Mouse (Mus musculus) limb, embryonic 14.5 days (tissue): ENCODE measurements around the gene Lifr. TPM values are rescaled to one million over a fixed set of nuclear protein-coding genes. Genes with fewer than 3 reads are reported as not detected.

ENCODE experiments used
- ATAC-seq: fragments of 200-750 bp; cut with Nextera tagmentation; 2 replicates; pipeline ENCODE4 v1.8.0; 2017; ENCODE audit warnings: low read depth, moderate number of reproducible peaks, moderate TSS enrichment; ENCODE audit not compliant: low FRiP score
- DNase-seq: peaks from one replicate; pipeline ENCODE4 v3.0.0-alpha.2; 2015; ENCODE audit warnings: low spot score
- H3K27ac ChIP-seq: fragments of 300-500 bp; sonication (generic); replicated peaks from 2 replicates; pipeline ENCODE4 v1.5.1; 2014; ENCODE audit warnings: low read depth, mild to moderate bottlenecking, low read length, moderate library complexity, mixed read lengths
- H3K27me3 ChIP-seq: fragments of 300-500 bp; sonication (generic); 2 replicates; pipeline ENCODE4 v1.6.1; 2014; ENCODE audit warnings: low read length, mixed read lengths; ENCODE audit not compliant: control insufficient read depth, insufficient read depth
- H3K36me3 ChIP-seq: fragments of 300-500 bp; sonication (generic); 2 replicates; pipeline ENCODE4 v1.6.1; 2014; ENCODE audit warnings: mild to moderate bottlenecking, low read length, moderate library complexity, mixed read lengths; ENCODE audit not compliant: control insufficient read depth, insufficient read depth
- H3K4me1 ChIP-seq: fragments of 300-500 bp; sonication (generic); 2 replicates; pipeline ENCODE4 v1.6.1; 2014; ENCODE audit warnings: antibody characterized with exemption, low read length, mixed read lengths; ENCODE audit not compliant: control insufficient read depth, insufficient read depth
- H3K4me2 ChIP-seq: fragments of 300-500 bp; sonication (generic); replicated peaks from 2 replicates; pipeline ENCODE4 v1.6.1; 2014; ENCODE audit warnings: low read depth, mild to moderate bottlenecking, low read length, moderate library complexity; ENCODE audit not compliant: severe bottlenecking
- H3K4me3 ChIP-seq: fragments of 300-500 bp; sonication (generic); replicated peaks from 2 replicates; pipeline ENCODE4 v1.5.1; 2014; ENCODE audit warnings: low read length
- H3K9ac ChIP-seq: fragments of 300-500 bp; sonication (generic); 2 replicates; pipeline ENCODE4 v1.6.1; 2014; ENCODE audit warnings: mild to moderate bottlenecking, low read depth, low read length, moderate library complexity; ENCODE audit not compliant: severe bottlenecking
- H3K9me3 ChIP-seq: fragments of 300-500 bp; sonication (generic); 2 replicates; pipeline ENCODE4 v1.6.1; 2016; ENCODE audit warnings: low read length; ENCODE audit not compliant: control insufficient read depth
- POLR2A ChIP-seq: fragments of 200-500 bp; IDR thresholded peaks from 2 replicates; pipeline ENCODE4 v1.8.0; 2012; ENCODE audit warnings: inconsistent platforms, mild to moderate bottlenecking, moderate library complexity, borderline replicate concordance; ENCODE audit not compliant: insufficient read depth, insufficient read length; ENCODE audit errors: extremely low read depth
- WGBS: fragments of 180-500 bp; shearing (Covaris S2); extraction: QIAGEN DNeasy Blood & Tissue Kit; methylation state at CpG from one replicate; pipeline ENCODE4 v1.1.7; 2014; 5-methylcytosine and 5-hydroxymethylcytosine counted together
- polyA plus RNA-seq, 2 experiments: library from polyadenylated mRNA; depleted of rRNA in 1 of 2; stranded (reverse) in 1 of 2; unstranded in 1 of 2; fragments of >200 nt; fragmentation: Nextera tagmentation in 1 of 2; extraction: Ambion mirVana in 1 of 2; gene quantifications; 2 replicates each; pipeline versions ENCODE4 v1.2.1 to v1.2.3; 2012 to 2014

Gene Lifr
- polyA plus RNA-seq, 2 experiments, result 15.7 to 25.2 TPM

GRCm38 (mm10) chr15:7203606-7204330, 113.4 kb downstream of the Lifr start:
- H3K4me1 ChIP-seq, result peaks cover 49% of the 10 kb centered on the region
- H3K27ac ChIP-seq, result no peak overlapping the region
- 58% methylated on average over 9 of the region's 9 CpGs for WGBS
- ATAC-seq, result no peak
- no peak overlapping the region for H3K4me3 ChIP-seq
- H3K36me3 ChIP-seq, result no peaks in the 10 kb centered on the region
- H3K4me2 ChIP-seq, result no peak overlapping the region
- TF ChIP-seq POLR2A, result no peak
- no peak overlapping the region for H3K9ac ChIP-seq
- no peaks in the 10 kb centered on the region for H3K9me3 ChIP-seq
- peak; percentile 42 for DNase-seq
- H3K27me3 ChIP-seq, result no peaks in the 10 kb centered on the region

GRCm38 (mm10) chr15:7204917-7205316, 114.5 kb downstream of the Lifr start:
- H3K4me2 ChIP-seq, result no peak overlapping the region
- TF ChIP-seq POLR2A, result no peak
- 77% methylated on average over 13 of the region's 13 CpGs for WGBS
- H3K36me3 ChIP-seq, result no peaks in the 10 kb centered on the region
- DNase-seq (no peak), ATAC-seq (no peak)
- H3K27me3 ChIP-seq, result no peaks in the 10 kb centered on the region
- H3K4me1 ChIP-seq, result peaks cover 43% of the 10 kb centered on the region
- H3K9ac ChIP-seq, result no peak overlapping the region
- H3K27ac ChIP-seq, result no peak overlapping the region
- H3K4me3 ChIP-seq, result no peak overlapping the region
- H3K9me3 ChIP-seq, result no peaks in the 10 kb centered on the region

- H3K9me3 ChIP-seq, result no peaks in the 10 kb centered on the region
- no peak for TF ChIP-seq POLR2A
- H3K9ac ChIP-seq, result no peak overlapping the region
- DNase-seq (no peak), ATAC-seq (peak; percentile 36; the same call in 1 of the 2 replicates)
- no peak overlapping the region for H3K4me2 ChIP-seq
- no peaks in the 10 kb centered on the region for H3K27me3 ChIP-seq
- H3K4me1 ChIP-seq, result peaks cover 38% of the 10 kb centered on the region
- no peak overlapping the region for H3K4me3 ChIP-seq
- no peaks in the 10 kb centered on the region for H3K36me3 ChIP-seq
- no peak overlapping the region for H3K27ac ChIP-seq
- WGBS, result 9% methylated on average over 5 of the region's 5 CpGs
Observed at GRCm38 (mm10) chr15:7206110-7206509, 115.7 kb downstream of the Lifr start.

- H3K4me2 ChIP-seq, result no peak overlapping the region
- no peak overlapping the region for H3K4me3 ChIP-seq
- DNase-seq, result no peak
- no peaks in the 10 kb centered on the region for H3K27me3 ChIP-seq
- H3K9ac ChIP-seq, result no peak overlapping the region
- H3K27ac ChIP-seq, result no peak overlapping the region
- no peak for ATAC-seq
- H3K4me1 ChIP-seq, result peaks cover 26% of the 10 kb centered on the region
- 88% methylated on average over 7 of the region's 7 CpGs for WGBS
- no peaks in the 10 kb centered on the region for H3K36me3 ChIP-seq
- H3K9me3 ChIP-seq, result no peaks in the 10 kb centered on the region
- no peak for TF ChIP-seq POLR2A
Observed at GRCm38 (mm10) chr15:7207292-7207691, 116.9 kb downstream of the Lifr start.

- Histone ChIP-seq H3K4me3 (no peak overlapping the region), H3K27me3 (no peaks in the 10 kb centered on the region), H3K4me1 (peaks cover 20% of the 10 kb centered on the region), H3K9ac (no peak overlapping the region), H3K36me3 (no peaks in the 10 kb centered on the region), H3K9me3 (no peaks in the 10 kb centered on the region), H3K27ac (no peak overlapping the region), H3K4me2 (no peak overlapping the region)
- TF ChIP-seq POLR2A, result no peak
- 72% methylated on average over 9 of the region's 9 CpGs for WGBS
- ATAC-seq (no peak), DNase-seq (no peak)
Observed at GRCm38 (mm10) chr15:7208180-7208579, 117.8 kb downstream of the Lifr start.

GRCm38 (mm10) chr15:7213683-7214082, 123.3 kb downstream of the Lifr start:
- H3K4me1 ChIP-seq, result peaks cover 3% of the 10 kb centered on the region; the same call in 1 of the 2 replicates
- no peak overlapping the region for H3K27ac ChIP-seq
- H3K4me2 ChIP-seq, result no peak overlapping the region
- H3K27me3 ChIP-seq, result no peaks in the 10 kb centered on the region
- no peaks in the 10 kb centered on the region for H3K9me3 ChIP-seq
- TF ChIP-seq POLR2A, result no peak
- DNase-seq (peak; percentile 59), ATAC-seq (no peak)
- H3K9ac ChIP-seq, result no peak overlapping the region
- no peaks in the 10 kb centered on the region for H3K36me3 ChIP-seq
- H3K4me3 ChIP-seq, result no peak overlapping the region
- 23% methylated on average over 1 of the region's 1 CpGs for WGBS
